Mouse (Mus musculus) T-cell, adult 66 days (primary cell): ENCODE measurements around the gene Fgfr2. TPM values are rescaled to one million over a fixed set of nuclear protein-coding genes. Genes with fewer than 3 reads are reported as not detected.

Source experiments
- total RNA-seq, 2 experiments: library from RNA; stranded (reverse); gene quantifications; 3 replicates in 1 of 2; 4 replicates in 1 of 2; pipeline ENCODE4 v1.2.4; 2023

Gene Fgfr2
- not detected for total RNA-seq

DNA sequence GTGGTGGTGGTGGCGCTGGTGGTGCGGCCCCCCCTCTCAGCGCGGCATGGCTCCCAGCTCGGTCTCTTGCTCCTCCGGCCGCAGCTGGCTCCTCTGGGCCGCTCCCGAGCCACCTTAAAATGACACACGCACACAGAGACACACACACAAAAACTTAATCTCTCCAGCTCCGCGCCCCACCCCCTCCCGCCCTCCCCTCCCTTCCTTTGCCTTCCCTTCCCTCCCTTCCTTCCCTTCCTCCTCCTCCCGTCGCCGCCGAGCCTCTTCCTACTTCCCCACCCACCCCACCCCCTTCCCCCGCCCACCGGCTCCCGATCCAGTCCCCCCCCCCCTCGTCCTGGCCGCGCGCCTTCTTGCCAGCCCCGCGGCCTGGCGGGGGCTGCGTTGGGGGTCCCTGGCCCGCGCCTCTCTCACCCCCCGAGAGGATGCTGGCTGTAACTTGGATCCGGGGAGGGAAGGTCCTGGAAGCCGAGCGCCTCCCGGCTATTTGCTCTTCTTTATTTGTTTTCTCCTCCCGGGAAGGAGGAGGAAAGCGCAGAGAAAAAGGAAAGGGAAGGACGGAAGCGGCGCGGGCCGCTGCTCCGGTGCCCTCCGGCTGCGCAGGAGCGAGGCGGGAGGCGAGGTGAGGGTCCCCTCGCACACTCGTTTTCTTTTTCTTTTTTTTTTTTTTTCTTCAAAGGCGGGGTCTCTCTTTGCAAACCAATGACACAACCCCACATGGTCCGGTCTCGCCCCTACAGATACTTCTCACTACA is at the start of gene Fgfr2:
TSS of gene Fgfr2 (minus strand) at position 107 of the 755 bp plus-strand sequence.

DNA sequence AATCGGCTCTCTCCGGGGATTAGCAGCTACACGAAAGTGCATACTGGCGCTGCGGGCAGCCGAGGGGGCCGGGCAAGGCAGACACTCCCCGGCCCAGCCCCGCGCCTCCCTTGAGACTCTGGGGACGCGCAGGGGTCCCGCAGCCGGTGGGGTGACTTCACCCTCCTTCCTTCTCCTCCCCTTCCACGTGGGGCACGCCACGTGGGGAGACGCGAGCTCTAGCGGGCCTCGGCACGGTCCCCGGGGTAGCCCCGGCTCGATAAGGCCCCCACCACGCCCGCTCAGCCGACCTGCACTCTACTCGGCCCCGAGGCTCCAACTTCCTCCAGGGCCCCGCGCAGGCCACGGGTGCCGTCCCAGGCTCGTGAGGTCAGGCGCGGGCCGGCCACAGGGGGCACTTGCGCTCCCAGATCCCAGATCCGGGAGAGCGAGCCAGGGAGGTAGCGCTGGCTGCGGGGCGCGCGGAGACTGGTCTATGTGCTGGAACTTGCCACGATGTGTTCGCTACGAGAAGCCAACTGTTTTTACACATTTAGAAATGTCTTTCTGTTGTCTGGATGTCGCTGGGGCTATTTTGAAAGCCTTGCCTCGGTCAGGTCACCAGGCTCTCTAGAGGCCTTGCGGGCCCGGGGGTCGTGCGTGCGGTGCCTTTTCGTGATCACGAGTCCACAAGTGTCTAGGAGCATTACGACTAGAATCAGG is 1.0 kb upstream of the Fgfr2 start, which contains the start of gene Ctbp2:
TSS of gene Ctbp2 (minus strand) at position 356 of the 702 bp plus-strand sequence.

DNA sequence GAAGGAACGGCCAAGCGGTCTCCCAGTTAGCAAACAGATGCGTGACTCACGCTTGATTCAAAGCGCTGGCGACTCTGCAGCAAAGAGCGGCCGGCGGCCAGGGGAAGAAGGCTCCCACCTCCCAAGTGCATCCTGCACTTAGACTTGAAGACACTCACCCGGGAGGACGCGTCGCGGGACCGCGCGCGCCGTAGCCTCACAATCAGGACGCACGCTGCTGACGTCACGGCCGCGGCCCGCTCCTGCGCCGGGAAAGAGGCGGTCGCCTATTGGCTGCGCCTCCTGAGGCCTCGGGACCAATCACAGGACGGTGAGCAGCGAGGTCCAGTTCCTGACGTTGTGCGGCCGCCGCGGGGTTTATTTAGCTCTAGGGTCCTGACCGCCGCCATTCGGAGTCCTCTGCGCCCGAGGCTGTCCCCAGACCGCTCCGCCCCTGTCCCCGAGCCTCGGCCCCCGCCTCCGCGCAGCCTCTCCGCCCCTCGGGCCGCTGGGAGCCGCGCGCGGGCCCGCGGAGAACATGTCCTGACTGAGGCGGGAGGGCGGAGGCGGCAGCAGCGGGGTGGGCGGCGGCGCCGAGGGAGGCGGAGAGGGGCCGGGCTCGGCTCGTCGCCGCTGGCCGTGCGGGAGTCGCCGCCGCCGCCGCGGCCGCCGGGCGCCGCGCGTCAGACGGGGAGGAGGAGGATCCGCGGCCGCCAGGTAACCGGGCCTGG is 192.1 kb downstream of the Fgfr2 start, which contains the start of gene Zranb1:
TSS of gene Zranb1 (plus strand) at position 293 of the 710 bp plus-strand sequence.

DNA sequence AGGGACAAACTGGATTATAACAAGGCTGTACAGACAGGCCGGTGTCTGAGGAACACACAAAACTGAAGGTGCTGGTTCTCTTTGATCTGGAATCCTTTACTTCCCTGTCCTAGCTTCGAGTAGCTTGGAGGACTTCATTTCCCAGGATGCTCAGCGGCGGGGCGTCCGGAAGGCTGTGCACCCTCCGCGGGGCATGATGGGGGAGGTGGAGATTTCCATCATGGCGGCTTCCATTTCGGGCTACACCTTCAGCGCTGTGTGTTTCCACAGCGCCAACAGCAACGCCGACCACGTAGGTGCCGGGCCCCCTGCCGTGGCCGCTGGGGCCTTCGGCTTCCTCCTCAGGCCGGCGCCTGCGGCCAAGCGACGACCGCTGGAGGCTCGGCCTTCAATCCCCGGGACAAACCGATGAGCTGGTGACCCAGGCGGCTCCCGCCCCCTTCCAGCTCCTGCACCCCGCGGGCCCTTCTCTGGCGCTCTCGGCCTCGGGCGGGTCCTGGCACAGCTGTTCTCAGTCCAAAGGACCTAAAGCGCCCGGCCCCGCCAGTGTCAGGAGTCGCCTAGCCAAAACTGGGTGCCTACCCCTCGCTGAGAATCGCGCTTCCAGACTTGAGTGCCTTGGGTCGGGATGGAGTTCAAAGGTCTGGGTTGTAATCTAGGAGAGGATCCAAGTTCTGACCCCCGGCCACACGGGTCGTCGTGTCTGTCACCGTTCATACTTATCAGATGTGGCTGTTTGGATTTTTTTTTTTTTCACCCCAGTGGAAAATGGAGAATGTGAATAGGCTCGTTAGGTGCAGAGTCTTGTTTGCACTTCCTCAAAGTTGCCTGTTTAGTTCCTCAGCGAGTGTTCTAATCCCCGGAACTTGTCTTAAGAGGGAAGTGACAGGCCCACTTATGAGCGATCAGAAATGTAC is 263.9 kb downstream of the Fgfr2 start, which contains the start of gene Abraxas2:
TSS of gene Abraxas2 (plus strand) at position 184 of the 917 bp plus-strand sequence.

DNA sequence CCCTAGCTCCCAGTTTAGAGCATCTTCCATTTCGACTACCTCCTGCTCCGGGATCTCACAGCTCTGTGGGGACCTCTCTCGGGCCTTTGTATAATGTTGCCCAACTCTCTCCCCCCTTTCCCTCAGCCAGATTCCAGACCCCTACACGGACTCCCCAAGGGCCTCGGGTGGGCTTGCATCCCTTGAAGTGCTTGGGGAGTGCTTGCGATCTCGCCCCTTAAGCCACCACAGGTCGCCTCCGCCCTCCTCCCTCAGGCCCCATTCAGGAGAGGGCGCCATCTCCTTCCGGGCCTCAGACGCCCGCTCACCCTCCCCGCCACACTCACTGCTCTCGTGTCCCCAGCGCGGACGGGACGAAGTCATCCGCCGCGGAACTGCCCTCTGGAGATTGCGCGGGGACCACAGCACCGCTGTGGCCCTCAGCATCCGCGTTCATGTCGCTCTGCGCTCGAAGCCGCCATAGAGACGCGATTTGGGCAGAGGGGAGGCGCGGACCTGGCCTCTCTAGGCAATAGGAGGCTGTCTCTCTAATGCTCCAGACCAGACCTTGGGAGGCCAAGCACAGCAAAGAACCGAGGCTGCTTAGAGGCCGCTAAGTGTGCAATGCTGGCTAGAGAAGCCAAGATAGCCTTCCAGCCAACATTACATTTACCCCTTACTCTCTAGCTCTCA is 270.8 kb downstream of the Fgfr2 start, which contains the start of gene Eef1akmt2:
TSS of gene Eef1akmt2 (minus strand) at position 501 of the 672 bp plus-strand sequence.

DNA sequence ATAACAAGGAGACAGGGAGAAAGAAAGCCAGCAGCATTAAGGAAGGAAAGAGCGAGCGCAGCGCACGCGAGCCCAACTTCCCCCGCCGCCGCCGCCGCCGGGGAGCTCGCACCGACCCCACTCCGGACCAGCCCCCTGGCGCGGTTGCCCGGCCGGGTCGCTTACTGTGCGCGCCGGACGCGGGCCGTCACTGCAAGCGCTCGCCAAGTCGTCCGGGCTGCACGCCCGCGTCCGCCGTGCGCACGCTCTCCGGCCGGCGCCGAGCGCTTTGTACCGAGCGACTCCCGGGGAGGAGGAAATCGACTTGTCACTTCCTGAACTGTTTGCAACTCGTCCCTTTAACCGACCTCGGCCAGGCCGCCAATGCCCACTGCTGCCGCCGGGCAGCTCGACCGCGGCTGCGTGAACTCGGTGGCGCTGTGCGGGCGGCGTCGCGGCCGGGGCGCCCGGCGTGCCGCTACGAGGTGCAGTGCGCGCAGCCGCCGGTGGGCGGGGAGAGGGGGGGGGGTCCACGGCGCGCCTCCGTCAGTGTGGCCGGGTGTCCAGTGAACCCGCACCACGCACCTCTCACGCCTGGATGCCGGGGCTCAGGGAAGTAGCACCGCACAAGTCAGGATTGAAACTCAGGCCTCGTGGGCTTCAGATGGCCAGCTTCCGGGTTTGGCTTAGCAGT is 309.6 kb downstream of the Fgfr2 start, which contains the start of gene Fam53b:
TSS of gene Fam53b (minus strand) at position 471 of the 673 bp plus-strand sequence.

DNA sequence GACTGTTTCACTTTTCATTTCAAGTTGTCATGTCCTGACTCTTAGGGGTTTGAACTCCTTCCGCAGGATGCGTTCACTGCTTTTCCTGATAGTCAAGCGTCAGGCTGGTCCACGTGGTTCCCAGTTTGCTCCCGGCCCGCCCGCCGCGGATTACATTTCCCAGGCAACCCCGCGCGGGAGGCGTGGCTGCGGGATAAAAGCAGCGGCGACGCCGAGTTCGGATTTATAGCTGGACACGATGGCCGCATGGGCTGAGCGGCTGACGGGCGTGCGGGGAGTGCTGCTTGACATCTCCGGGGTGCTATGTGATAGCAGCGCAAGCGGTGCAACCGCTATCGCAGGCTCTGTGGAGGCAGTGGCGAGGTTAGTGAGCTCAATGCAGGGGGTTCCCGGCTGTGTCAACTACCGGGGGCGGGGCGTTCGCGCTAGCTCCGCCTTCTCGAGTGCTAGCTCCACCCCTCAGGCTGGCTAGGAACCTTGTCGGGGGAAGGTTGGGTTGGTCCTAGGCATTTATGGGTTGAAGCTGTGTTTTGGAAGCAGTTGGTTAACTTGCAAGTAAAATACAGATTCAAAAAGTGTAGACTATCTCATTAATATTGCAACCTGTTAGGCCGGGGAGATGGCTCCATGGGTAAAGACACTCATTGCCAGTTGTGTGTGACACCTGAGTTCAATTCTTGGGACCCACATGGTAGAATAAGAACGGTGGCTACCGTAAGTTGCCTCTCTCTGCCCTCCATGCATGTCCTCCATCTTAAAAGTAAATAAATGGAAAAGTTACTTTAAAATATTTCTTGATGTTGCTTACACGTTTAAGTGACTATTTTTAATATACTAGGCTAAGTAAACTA is 512.5 kb downstream of the Fgfr2 start, which contains the start of gene Lhpp:
TSS of gene Lhpp (plus strand) at position 171 of the 851 bp plus-strand sequence.

DNA sequence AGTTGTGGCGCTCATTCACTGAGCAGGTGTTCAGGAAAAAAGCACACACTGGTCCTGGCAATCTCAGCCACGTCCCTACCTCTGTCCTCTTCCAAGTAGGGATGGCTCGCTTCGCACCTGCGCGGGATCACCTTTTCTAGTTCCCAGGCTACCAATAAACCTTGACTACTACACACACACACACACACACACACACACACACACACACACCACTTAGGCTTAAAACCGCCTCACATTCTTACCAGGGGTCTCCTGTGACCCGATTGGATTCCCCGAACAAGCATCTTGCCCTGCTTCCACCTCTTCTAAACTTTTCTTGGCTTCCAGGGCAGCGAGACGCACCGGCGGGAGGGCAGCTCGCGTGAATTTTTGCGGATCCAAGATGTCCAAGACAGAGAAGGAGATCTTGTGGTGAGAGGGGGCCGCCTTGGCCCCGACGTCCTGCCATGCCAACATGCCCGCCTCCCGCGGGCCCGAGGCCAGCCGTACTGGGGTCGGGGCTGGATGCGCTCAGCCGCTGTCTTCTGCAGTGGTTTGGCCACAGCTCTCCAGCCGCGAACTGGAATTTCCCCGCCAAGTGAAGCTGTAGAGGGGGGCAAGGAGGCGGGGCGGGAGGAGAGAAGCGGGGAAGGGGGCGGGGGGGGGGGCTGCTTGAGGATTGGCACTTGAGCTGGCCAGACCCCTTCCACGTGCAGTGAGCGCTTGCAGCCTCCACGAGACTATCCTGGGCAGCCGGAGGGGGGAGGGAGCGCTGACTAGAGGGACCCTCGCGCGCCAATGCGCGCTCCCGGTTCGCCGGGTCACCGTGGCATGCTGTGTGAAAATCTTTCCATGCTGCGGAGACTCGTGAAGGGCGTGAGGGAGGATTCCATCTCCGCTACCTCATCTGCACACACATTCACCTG is 523.8 kb downstream of the Fgfr2 start, which contains the start of gene Nkx1-2:
TSS of gene Nkx1-2 (minus strand) at position 567 of the 905 bp plus-strand sequence.

DNA sequence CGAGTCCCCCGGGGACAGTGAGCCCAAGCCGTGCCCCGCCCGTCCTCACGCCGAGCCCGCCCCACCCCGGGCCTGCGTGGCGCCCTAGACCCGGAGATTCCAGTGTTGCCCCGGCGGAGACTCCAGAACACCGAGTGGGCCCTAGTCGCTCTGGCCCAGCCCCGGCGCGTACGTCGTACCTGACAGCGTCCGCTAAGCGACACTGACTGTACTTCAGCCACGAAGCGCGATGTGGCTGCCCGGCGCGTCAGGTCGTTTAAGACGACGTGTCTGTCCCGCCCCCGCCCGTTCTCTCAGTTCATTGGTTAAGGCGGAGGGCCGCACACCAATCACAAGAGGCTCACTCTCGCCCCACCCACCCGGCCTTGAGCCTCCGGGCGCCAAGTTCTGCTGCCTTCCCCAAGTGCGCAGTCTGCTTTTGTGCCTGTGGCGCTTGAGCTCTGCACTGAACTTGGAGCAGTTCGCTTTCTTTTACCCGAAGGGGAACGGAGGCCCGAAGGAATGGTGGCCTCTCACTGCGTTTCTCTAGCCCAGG is 547.0 kb downstream of the Fgfr2 start, which contains the start of gene Oat:
TSS of gene Oat (minus strand) at position 283 of the 535 bp plus-strand sequence.

DNA sequence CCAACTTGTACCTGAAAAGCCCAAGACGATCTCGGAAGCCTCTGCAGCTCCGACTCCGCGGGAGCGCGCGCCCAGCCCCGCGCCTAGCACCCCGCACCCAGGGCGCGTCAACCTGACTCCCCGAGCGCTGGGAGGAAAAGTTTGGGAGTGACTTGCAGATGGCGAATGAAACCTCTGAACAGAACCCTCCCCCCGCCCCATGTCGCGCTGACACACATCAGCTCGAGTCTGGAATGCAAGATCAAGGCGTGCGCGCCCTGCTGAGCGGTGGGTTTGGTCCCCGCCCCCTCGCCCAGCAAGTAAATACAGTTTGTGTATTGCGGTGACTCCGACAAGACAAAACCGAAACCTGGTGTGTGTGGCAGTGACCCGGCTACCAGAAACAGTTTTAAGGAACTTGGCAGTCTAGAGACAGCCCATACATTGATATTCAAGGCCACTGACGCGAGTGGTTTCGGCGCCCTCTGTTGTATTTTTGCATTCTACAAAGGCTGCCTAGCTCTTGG is 806.1 kb downstream of the Fgfr2 start, which contains the start of gene Chst15:
TSS of gene Chst15 (minus strand) at position 193 of the 506 bp plus-strand sequence.

DNA sequence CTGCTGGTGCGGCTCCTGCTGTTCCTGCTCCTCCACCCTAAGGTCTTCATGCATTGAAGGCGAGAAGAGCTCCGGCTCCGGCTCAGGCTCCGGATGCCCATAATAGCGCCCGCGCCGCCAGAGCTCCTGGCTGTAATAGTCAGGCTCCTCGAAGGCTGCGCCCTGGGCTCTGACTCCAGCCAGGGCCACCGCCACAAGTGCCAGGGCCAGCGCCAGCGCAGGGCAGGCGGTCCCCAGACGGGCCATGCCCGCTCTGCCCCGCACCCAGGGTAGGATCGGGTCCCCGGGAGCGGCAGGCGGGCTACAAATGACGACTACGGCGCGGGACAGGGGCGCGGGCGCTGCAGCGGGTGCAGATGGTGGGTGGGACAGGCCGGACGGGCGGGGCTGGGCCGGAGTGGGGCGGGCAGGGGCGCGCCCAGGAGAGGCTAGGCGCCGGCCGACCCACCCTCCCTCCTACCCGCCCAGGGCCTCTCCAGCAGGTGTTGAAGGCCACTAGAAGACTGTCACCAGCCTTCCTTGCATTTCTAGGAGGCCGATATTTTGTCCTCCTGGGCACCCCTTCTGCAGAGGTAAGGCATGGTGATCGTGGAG is 968.7 kb downstream of the Fgfr2 start, which contains the start of gene Cpxm2:
TSS of gene Cpxm2 (minus strand) at position 372 of the 594 bp plus-strand sequence.

DNA sequence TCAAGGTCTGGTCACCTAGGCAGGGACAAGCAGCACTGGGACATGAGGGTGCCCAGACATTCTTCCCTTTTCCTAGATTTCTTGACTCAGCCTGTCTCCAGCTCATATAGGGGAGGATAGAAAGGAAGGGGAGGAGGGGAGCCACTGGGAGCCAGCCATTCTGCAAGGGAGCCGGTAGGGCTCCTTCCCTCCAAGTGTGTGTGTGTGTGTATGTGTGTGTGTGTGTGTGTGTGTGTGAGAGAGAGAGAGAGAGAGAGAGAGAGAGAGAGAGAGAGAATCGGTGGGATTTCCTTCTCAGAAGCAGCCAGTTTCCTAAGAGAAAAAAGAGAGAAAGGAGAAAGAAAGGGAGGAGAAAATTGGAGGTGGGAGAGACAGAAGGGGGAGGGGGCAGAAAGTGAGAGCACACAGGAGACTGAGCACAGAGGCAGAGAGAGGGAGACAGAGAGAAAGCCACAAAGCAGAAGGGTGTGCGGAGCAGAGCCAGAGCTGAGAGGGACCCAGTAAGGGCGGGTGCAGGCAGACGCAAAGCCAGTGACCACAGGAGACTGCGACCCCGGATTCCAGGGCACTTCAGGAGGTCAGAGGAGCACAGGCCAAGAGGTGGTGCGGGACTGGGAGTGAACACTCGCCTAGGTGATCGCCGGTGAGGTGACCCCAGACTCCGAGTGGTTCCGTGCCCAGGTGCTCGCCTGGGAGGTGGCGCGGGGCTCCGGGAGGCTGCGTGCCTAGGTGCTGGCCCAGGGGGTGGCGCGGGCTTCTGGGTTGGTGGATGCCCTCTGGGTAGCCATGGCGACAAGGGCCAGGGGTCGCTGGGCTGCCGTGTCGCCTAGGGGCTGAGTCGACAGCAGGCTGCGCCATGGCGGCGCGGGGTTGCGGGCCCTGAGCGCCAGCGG is 1156.9 kb downstream of the Fgfr2 start, which contains the start of gene Gpr26:
TSS of gene Gpr26 (plus strand) at position 438 of the 893 bp plus-strand sequence.

DNA sequence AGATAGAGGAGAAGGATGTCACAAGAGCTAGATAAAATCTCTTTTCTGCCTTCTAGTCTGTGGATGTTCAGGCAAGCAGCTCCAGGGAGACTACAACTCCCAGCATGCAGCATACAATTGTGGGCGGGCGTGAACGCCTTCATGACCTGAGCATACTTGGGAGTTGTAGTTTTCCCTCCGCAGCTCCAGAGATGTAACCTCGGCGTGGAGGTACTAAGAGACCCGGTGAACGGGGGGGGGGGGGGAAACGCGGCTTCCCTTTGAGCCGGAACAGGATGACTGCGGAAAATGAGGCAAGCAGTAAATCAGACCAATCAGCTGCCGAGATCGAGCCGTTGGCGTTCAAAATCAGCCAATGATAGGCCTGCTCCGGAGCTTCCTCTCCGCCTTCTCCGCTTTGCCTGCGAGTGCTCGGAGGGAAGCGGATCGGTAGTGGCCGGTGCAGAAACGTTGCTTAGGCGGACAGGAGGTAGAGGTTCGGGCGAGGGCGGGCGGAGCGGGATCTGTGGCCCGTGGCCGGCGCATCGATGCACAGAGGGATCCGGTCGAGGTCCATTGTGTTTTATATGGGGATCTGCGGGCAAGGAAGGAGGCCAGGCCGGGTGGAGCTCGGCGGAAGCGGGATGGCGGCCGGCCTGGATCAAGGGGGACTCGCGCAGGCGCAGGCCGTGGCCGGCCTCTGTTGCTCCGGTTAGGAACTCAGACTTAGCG is 1563.0 kb downstream of the Fgfr2 start, which contains the start of gene Bub3:
TSS of gene Bub3 (plus strand) at position 237 of the 711 bp plus-strand sequence.

DNA sequence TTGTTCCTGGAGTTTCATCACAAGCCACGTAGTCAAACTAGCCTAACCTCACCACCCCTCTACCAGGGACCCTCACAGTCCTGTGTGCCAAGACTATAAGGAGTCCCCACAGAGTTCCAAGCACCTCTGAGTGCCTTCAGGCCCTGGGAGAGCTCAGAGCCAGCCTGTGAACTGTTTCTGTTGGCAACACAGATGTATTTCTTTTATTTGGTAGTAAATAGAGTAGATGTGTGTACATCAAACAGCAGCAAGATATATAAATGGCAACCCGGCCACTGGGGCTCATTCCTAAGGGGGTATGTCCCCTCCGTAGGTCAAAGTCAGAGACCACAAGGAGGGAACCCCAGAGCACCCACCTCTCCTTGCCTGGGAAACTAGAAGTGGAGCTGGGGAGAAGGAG is 1574.7 kb downstream of the Fgfr2 start, which contains the start of gene Hmx2:
TSS of gene Hmx2 (plus strand) at position 301 of the 400 bp plus-strand sequence.

